Mouse (Mus musculus) embryonic facial prominence, embryonic 14.5 days (tissue): ENCODE measurements around the gene Mpig6b. TPM values are rescaled to one million over a fixed set of nuclear protein-coding genes. Genes with fewer than 3 reads are reported as not detected.

Experiments used
- ATAC-seq: fragments of 200-750 bp; cut with Nextera tagmentation; 2 replicates; pipeline ENCODE4 v1.8.0; 2017; ENCODE audit warnings: low read depth, moderate number of reproducible peaks, moderate TSS enrichment
- DNase-seq: peaks from one replicate; pipeline ENCODE4 v3.0.0-alpha.2; 2015; ENCODE audit warnings: low spot score
- H3K27ac ChIP-seq: fragments of 300-500 bp; sonication (generic); replicated peaks from 2 replicates; pipeline ENCODE4 v1.5.1; 2014; ENCODE audit warnings: low read depth, mild to moderate bottlenecking, low read length, moderate library complexity
- H3K27me3 ChIP-seq: fragments of 300-500 bp; sonication (generic); replicated peaks from 2 replicates; pipeline ENCODE4 v1.6.1; 2014; ENCODE audit warnings: low read length; ENCODE audit not compliant: control insufficient read depth, insufficient read depth
- H3K36me3 ChIP-seq: fragments of 300-500 bp; sonication (generic); 2 replicates; pipeline ENCODE4 v1.6.1; 2014; ENCODE audit warnings: low read length, mixed read lengths; ENCODE audit not compliant: control insufficient read depth, insufficient read depth
- H3K4me1 ChIP-seq: fragments of 300-500 bp; sonication (generic); 2 replicates; pipeline ENCODE4 v1.6.1; 2014; ENCODE audit warnings: antibody characterized with exemption, low read length; ENCODE audit not compliant: control insufficient read depth, insufficient read depth
- H3K4me2 ChIP-seq: fragments of 300-500 bp; sonication (generic); 2 replicates; pipeline ENCODE4 v1.6.1; 2014; ENCODE audit warnings: low read depth, mild to moderate bottlenecking, low read length, moderate library complexity, mixed read lengths
- H3K4me3 ChIP-seq: fragments of 300-500 bp; sonication (generic); 2 replicates; pipeline ENCODE4 v1.5.1; 2014; ENCODE audit warnings: low read depth, mild to moderate bottlenecking, low read length
- H3K9ac ChIP-seq: fragments of 300-500 bp; sonication (generic); 2 replicates; pipeline ENCODE4 v1.6.1; 2014; ENCODE audit warnings: low read depth, mild to moderate bottlenecking, low read length, moderate library complexity, mixed read lengths
- H3K9me3 ChIP-seq: fragments of 300-500 bp; sonication (generic); 2 replicates; pipeline ENCODE4 v1.6.1; 2016; ENCODE audit warnings: low read length; ENCODE audit not compliant: control insufficient read depth
- WGBS: fragments of 180-500 bp; shearing (Covaris S2); extraction: QIAGEN DNeasy Blood & Tissue Kit; methylation state at CpG from one replicate; pipeline ENCODE4 v1.1.7; 2014; 5-methylcytosine and 5-hydroxymethylcytosine counted together
- polyA plus RNA-seq: library from polyadenylated mRNA; unstranded; fragments of >200 nt; fragmentation: Nextera tagmentation; extraction: Ambion mirVana; gene quantifications from 2 replicates; pipeline ENCODE4 v1.2.1, GENCODE M21; 2014

Mpig6b gene
- polyA plus RNA-seq, 1 experiment from 2014 or later, result 0.96 TPM

DNA sequence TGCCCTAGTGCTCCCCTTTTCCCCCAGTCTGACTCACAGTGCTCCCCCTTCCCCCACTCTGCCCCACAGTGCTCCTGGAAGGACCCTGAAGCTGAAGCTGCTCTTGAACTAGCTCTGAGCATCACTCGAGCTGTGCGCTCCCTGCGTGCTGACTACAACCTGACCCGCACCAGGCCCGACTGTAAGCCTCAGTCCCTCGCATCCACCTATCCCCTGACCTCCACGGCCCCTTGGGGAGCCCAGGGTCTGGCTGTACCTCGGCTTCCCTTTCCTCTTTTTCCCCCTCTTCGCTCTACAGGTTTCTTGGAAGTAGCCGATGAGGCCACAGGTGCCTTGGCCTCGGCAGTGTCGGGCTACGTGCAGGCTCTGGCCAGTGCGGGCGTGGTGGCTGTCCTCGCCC lies 50.7 kb downstream of the Mpig6b start:
- Histone ChIP-seq H3K27ac (no peak overlapping the region), H3K9ac (no peak overlapping the region), H3K4me2 (no peak overlapping the region), H3K4me3 (no peak overlapping the region), H3K4me1 (no peaks in the 10 kb centered on the region), H3K36me3 (peaks cover 66% of the 10 kb centered on the region), H3K27me3 (no peaks in the 10 kb centered on the region), H3K9me3 (no peaks in the 10 kb centered on the region)
- no peak for DNase-seq
- 90% methylated on average over 16 of the region's 16 CpGs for WGBS
- no peak for ATAC-seq

DNA sequence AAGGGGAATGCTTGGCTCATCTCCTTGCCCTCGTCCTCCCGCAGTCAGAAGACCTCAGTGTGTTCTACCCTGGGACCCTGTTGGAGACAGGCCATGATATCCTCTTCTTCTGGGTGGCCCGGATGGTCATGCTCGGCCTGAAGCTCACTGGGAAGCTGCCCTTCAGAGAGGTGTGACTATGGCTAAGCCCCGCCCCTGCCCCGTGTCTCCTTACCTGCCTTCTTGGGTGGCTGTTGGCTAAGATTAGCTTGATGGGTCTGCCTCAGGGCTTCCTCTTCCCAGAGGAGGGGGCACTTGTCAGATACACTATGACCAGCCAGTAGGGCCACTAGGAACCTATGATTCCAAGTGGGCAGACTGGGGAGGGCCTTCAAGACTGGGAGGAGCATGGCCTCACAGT lies 52.8 kb downstream of the Mpig6b start:
- DNase-seq (no peak), ATAC-seq (no peak)
- Histone ChIP-seq H3K9me3 (no peaks in the 10 kb centered on the region), H3K9ac (no peak overlapping the region), H3K4me1 (no peaks in the 10 kb centered on the region), H3K27ac (no peak overlapping the region), H3K4me2 (no peak overlapping the region), H3K36me3 (peaks cover 86% of the 10 kb centered on the region), H3K27me3 (no peaks in the 10 kb centered on the region), H3K4me3 (no peak overlapping the region)
- 76% methylated on average over 6 of the region's 6 CpGs for WGBS

Other genes with a start within 250 kb of the Mpig6b start
- 21.1 and 21.7 TPM in 2 replicates for gene Stk19, start 229.2 kb downstream of the Mpig6b start, polyA plus RNA-seq
- gene Dxo, start 229.2 kb downstream of the Mpig6b start, polyA plus RNA-seq, result 53.0 and 54.2 TPM in 2 replicates
- gene Skiv2l, start 216.0 kb downstream of the Mpig6b start, polyA plus RNA-seq, result 38.9 and 46.6 TPM in 2 replicates
- gene Nelfe, start 215.8 kb downstream of the Mpig6b start, polyA plus RNA-seq, result 85.8 and 99.8 TPM in 2 replicates
- gene Cfb, start 203.7 kb downstream of the Mpig6b start, polyA plus RNA-seq, result 1.8 and 2.2 TPM in 2 replicates
- 0.83 and 1.0 TPM in 2 replicates for gene Zbtb12, start 186.7 kb downstream of the Mpig6b start, polyA plus RNA-seq
- not detected in 2 replicates for gene Gm20547, start 184.1 kb downstream of the Mpig6b start, polyA plus RNA-seq
- gene C2, start 167.9 kb downstream of the Mpig6b start, polyA plus RNA-seq, result 4.0 and 5.6 TPM in 2 replicates
- gene Ehmt2, start 167.7 kb downstream of the Mpig6b start, polyA plus RNA-seq, result 61.0 and 65.7 TPM in 2 replicates
- 0.14 and 0.53 TPM in 2 replicates for gene Slc44a4, start 151.7 kb downstream of the Mpig6b start, polyA plus RNA-seq
- gene Neu1, start 134.9 kb downstream of the Mpig6b start, polyA plus RNA-seq, result 15.0 and 15.4 TPM in 2 replicates
- gene Hspa1b, start 106.9 kb downstream of the Mpig6b start, polyA plus RNA-seq, result 0.69 and 2.3 TPM in 2 replicates
- gene Gm20481, start 96.3 kb downstream of the Mpig6b start, polyA plus RNA-seq, result not detected in 2 replicates
- gene Hspa1a, start 94.0 kb downstream of the Mpig6b start, polyA plus RNA-seq, result 7.3 TPM in 2 replicates
- gene Hspa1l, start 93.5 kb downstream of the Mpig6b start, polyA plus RNA-seq, result 0.99 and 1.0 TPM in 2 replicates
- 151 and 159 TPM in 2 replicates for gene Lsm2, start 84.3 kb downstream of the Mpig6b start, polyA plus RNA-seq
- 80.3 and 87.7 TPM in 2 replicates for gene Vars, start 65.2 kb downstream of the Mpig6b start, polyA plus RNA-seq
- 0.07 and 0.20 TPM in 2 replicates for gene Vwa7, start 49.6 kb downstream of the Mpig6b start, polyA plus RNA-seq
- 12.2 and 16.5 TPM in 2 replicates for gene Sapcd1, start 38.2 kb downstream of the Mpig6b start, polyA plus RNA-seq
- gene Msh5, start 19.4 kb downstream of the Mpig6b start, polyA plus RNA-seq, result 2.5 and 3.4 TPM in 2 replicates
- 90.9 and 96.9 TPM in 2 replicates for gene Clic1, start 16.2 kb downstream of the Mpig6b start, polyA plus RNA-seq
- gene Ddah2, start 7.1 kb downstream of the Mpig6b start, polyA plus RNA-seq, result 291 and 341 TPM in 2 replicates
- gene Ly6g6c, start 796 bp downstream of the Mpig6b start, polyA plus RNA-seq, result 9.5 and 21.2 TPM in 2 replicates
- 9.4 and 11.8 TPM in 2 replicates for gene Ly6g6e, start 10.7 kb upstream of the Mpig6b start, polyA plus RNA-seq
- gene Ly6g6d, start 11.9 kb upstream of the Mpig6b start, polyA plus RNA-seq, result 0.46 and 1.4 TPM in 2 replicates
- gene Ly6g6f, start 19.4 kb upstream of the Mpig6b start, polyA plus RNA-seq, result 0.18 TPM in 1 of 2 replicates, not detected in the other
- gene Abhd16a, start 23.1 kb upstream of the Mpig6b start, polyA plus RNA-seq, result 77.2 and 92.3 TPM in 2 replicates
- gene Ly6g5c, start 42.1 kb upstream of the Mpig6b start, polyA plus RNA-seq, result not detected in 2 replicates
- 0.41 and 0.70 TPM in 2 replicates for gene Ly6g5b, start 49.2 kb upstream of the Mpig6b start, polyA plus RNA-seq
- 13.0 and 13.4 TPM in 2 replicates for gene Gpank1, start 55.3 kb upstream of the Mpig6b start, polyA plus RNA-seq
- gene Csnk2b, start 55.9 kb upstream of the Mpig6b start, polyA plus RNA-seq, result 277 and 279 TPM in 2 replicates
- 5.6 and 6.0 TPM in 2 replicates for gene D17H6S53E, start 60.2 kb upstream of the Mpig6b start, polyA plus RNA-seq
- 0.28 TPM in 1 of 2 replicates, not detected in the other for gene Apom, start 65.9 kb upstream of the Mpig6b start, polyA plus RNA-seq
- gene Bag6, start 69.0 kb upstream of the Mpig6b start, polyA plus RNA-seq, result 72.2 and 77.3 TPM in 2 replicates
- 151 and 172 TPM in 2 replicates for gene Prrc2a, start 98.7 kb upstream of the Mpig6b start, polyA plus RNA-seq
- 16.5 and 17.7 TPM in 2 replicates for gene Aif1, start 109.9 kb upstream of the Mpig6b start, polyA plus RNA-seq
- gene Lst1, start 122.3 kb upstream of the Mpig6b start, polyA plus RNA-seq, result 22.2 and 26.9 TPM in 2 replicates
- gene Ltb, start 128.3 kb upstream of the Mpig6b start, polyA plus RNA-seq, result 2.0 and 3.3 TPM in 2 replicates
- gene Tnf, start 135.8 kb upstream of the Mpig6b start, polyA plus RNA-seq, result 0.62 and 0.74 TPM in 2 replicates
- gene Lta, start 139.2 kb upstream of the Mpig6b start, polyA plus RNA-seq, result 0.34 and 0.40 TPM in 2 replicates
- 0.47 TPM in 1 of 2 replicates, not detected in the other for gene Gm16181, start 154.7 kb upstream of the Mpig6b start, polyA plus RNA-seq
- 5.1 and 5.2 TPM in 2 replicates for gene Atp6v1g2, start 167.5 kb upstream of the Mpig6b start, polyA plus RNA-seq
- gene Nfkbil1, start 169.6 kb upstream of the Mpig6b start, polyA plus RNA-seq, result 3.3 and 4.8 TPM in 2 replicates
- 347 and 431 TPM in 2 replicates for gene Ddx39b, start 175.6 kb upstream of the Mpig6b start, polyA plus RNA-seq
- 46.9 and 51.7 TPM in 2 replicates for gene H2-D1, start 196.5 kb upstream of the Mpig6b start, polyA plus RNA-seq